Mouse (Mus musculus): ENCODE measurements around the gene Bsnd.

GRCm38 (mm10) chr4:106497776-106498470, 5.8 kb upstream of the Bsnd start:
- TF ChIP-seq CTCF (conservative IDR thresholded peaks at IDR 0.05; ENCODE audit: low read length), result no peak
- TF ChIP-seq POU5F1 (IDR thresholded peaks at IDR 0.05; ENCODE audit: borderline replicate concordance, low read length), result no peak
